Mouse (Mus musculus) lung, postnatal 0 days (tissue): ENCODE data around the gene Rgs6. TPM values are rescaled to one million over a fixed set of nuclear protein-coding genes. Genes with fewer than 3 reads are reported as not detected.

ENCODE experiments used
- ATAC-seq: fragments of 200-750 bp; cut with Nextera tagmentation; 2 replicates; pipeline ENCODE4 v1.8.0; 2017; ENCODE audit warnings: moderate library complexity
- DNase-seq: peaks from one replicate; pipeline ENCODE4 v3.0.0-alpha.2; 2016; ENCODE audit warnings: low spot score
- H3K27ac ChIP-seq: fragments of 300-500 bp; sonication (generic); 2 replicates; pipeline ENCODE4 v1.5.1; 2014; ENCODE audit warnings: antibody characterized with exemption, mild to moderate bottlenecking, low read length, mixed read lengths
- H3K27me3 ChIP-seq: fragments of 300-500 bp; sonication (generic); replicated peaks from 2 replicates; pipeline ENCODE4 v1.6.1; 2014; ENCODE audit warnings: low read length, mixed read lengths; ENCODE audit not compliant: insufficient read depth
- H3K36me3 ChIP-seq: fragments of 300-500 bp; sonication (generic); 2 replicates; pipeline ENCODE4 v1.6.1; 2014; ENCODE audit warnings: low read length, mixed read lengths; ENCODE audit not compliant: insufficient read depth
- H3K4me1 ChIP-seq: fragments of 300-500 bp; sonication (generic); 2 replicates; pipeline ENCODE4 v1.6.1; 2014; ENCODE audit warnings: antibody characterized with exemption, low read depth, low read length, mixed read lengths; ENCODE audit not compliant: insufficient read depth
- H3K4me2 ChIP-seq: fragments of 300-500 bp; sonication (generic); replicated peaks from 2 replicates; pipeline ENCODE4 v1.6.1; 2014; ENCODE audit warnings: low read depth, mild to moderate bottlenecking, low read length, moderate library complexity, mixed read lengths
- H3K4me3 ChIP-seq: fragments of 300-500 bp; sonication (generic); 2 replicates; pipeline ENCODE4 v1.5.1; 2014; ENCODE audit warnings: low read depth, low read length
- H3K9ac ChIP-seq: fragments of 300-500 bp; sonication (generic); replicated peaks from 2 replicates; pipeline ENCODE4 v1.6.1; 2014; ENCODE audit warnings: low read depth, mild to moderate bottlenecking
- H3K9me3 ChIP-seq: fragments of 300-500 bp; sonication (generic); 2 replicates; pipeline ENCODE4 v1.6.1; 2016; ENCODE audit warnings: low read length, mixed read lengths
- CTCF ChIP-seq: IDR thresholded peaks from 2 replicates; pipeline ENCODE4 v1.5.1; 2016; ENCODE audit warnings: antibody characterized with exemption, mild to moderate bottlenecking
- EP300 ChIP-seq: IDR thresholded peaks from 2 replicates; pipeline ENCODE4 v1.6.1; 2016; ENCODE audit warnings: antibody characterized with exemption, mild to moderate bottlenecking, control low read depth
- WGBS: fragments of 180-500 bp; shearing (Covaris S2); extraction: QIAGEN DNeasy Blood & Tissue Kit; methylation state at CpG from one replicate; pipeline ENCODE4 v1.1.7; 2014; 5-methylcytosine and 5-hydroxymethylcytosine counted together
- polyA plus RNA-seq: library from polyadenylated mRNA; unstranded; fragments of >200 nt; fragmentation: Nextera tagmentation; extraction: Ambion mirVana; gene quantifications from 2 replicates; pipeline ENCODE4 v1.2.1, GENCODE M21; 2015

Gene Rgs6
- polyA plus RNA-seq, 1 experiment from 2014 or later: 2.6 TPM

GRCm38 (mm10) chr12:82756756-82757155 lies 168.7 kb downstream of the Rgs6 start:
- WGBS: 21% methylated on average over 6 of the region's 6 CpGs
- H3K36me3 ChIP-seq: no peaks in the 10 kb centered on the region
- TF ChIP-seq CTCF (no peak), EP300 (no peak)
- H3K27me3 ChIP-seq: no peaks in the 10 kb centered on the region
- H3K4me3 ChIP-seq: no peak overlapping the region
- no peak overlapping the region for H3K9ac ChIP-seq
- no peak overlapping the region for H3K27ac ChIP-seq
- H3K4me2 ChIP-seq: no peak overlapping the region
- H3K4me1 ChIP-seq: no peaks in the 10 kb centered on the region
- DNase-seq (no peak), ATAC-seq (no peak)
- no peaks in the 10 kb centered on the region for H3K9me3 ChIP-seq

GRCm38 (mm10) chr12:82757367-82757766 lies 169.3 kb downstream of the Rgs6 start:
- H3K4me1 ChIP-seq: no peaks in the 10 kb centered on the region
- H3K9ac ChIP-seq: no peak overlapping the region
- H3K36me3 ChIP-seq: no peaks in the 10 kb centered on the region
- no peak for ATAC-seq
- H3K9me3 ChIP-seq: no peaks in the 10 kb centered on the region
- no peak for DNase-seq
- H3K27ac ChIP-seq: no peak overlapping the region
- no peak overlapping the region for H3K4me2 ChIP-seq
- WGBS: 36% methylated on average over 1 of the region's 1 CpGs
- no peak overlapping the region for H3K4me3 ChIP-seq
- no peak for TF ChIP-seq EP300
- TF ChIP-seq CTCF: no peak
- H3K27me3 ChIP-seq: no peaks in the 10 kb centered on the region

- WGBS: 85% methylated on average over 2 of the region's 2 CpGs
- Histone ChIP-seq H3K9me3 (no peaks in the 10 kb centered on the region), H3K27me3 (no peaks in the 10 kb centered on the region), H3K4me3 (no peak overlapping the region), H3K27ac (no peak overlapping the region), H3K4me2 (no peak overlapping the region), H3K9ac (no peak overlapping the region), H3K4me1 (no peaks in the 10 kb centered on the region), H3K36me3 (no peaks in the 10 kb centered on the region)
- DNase-seq: no peak
- ATAC-seq: no peak
- no peak for TF ChIP-seq CTCF
- no peak for TF ChIP-seq EP300
These were observed 174.0 kb downstream of the Rgs6 start for GRCm38 (mm10) chr12:82762046-82762445.

GRCm38 (mm10) chr12:82768726-82769125 lies 180.6 kb downstream of the Rgs6 start:
- WGBS: 73% methylated on average over 3 of the region's 3 CpGs
- Histone ChIP-seq H3K36me3 (no peaks in the 10 kb centered on the region), H3K4me1 (no peaks in the 10 kb centered on the region), H3K27me3 (no peaks in the 10 kb centered on the region), H3K9ac (no peak overlapping the region), H3K4me3 (no peak overlapping the region), H3K4me2 (no peak overlapping the region), H3K9me3 (no peaks in the 10 kb centered on the region), H3K27ac (no peak overlapping the region)
- DNase-seq: no peak
- no peak for TF ChIP-seq CTCF
- no peak for TF ChIP-seq EP300
- no peak for ATAC-seq

- DNase-seq (no peak), ATAC-seq (no peak)
- TF ChIP-seq CTCF: peak; percentile 51
- no peak for TF ChIP-seq EP300
- Histone ChIP-seq H3K4me3 (no peak overlapping the region), H3K27me3 (no peaks in the 10 kb centered on the region), H3K27ac (no peak overlapping the region), H3K36me3 (no peaks in the 10 kb centered on the region), H3K4me2 (no peak overlapping the region), H3K4me1 (no peaks in the 10 kb centered on the region), H3K9me3 (no peaks in the 10 kb centered on the region), H3K9ac (no peak overlapping the region)
- WGBS: 91% methylated on average over 2 of the region's 2 CpGs
These were observed 184.1 kb downstream of the Rgs6 start for GRCm38 (mm10) chr12:82772215-82772614.

GRCm38 (mm10) chr12:82774576-82774975 lies 186.5 kb downstream of the Rgs6 start:
- Histone ChIP-seq H3K27ac (no peak overlapping the region), H3K4me3 (no peak overlapping the region), H3K36me3 (no peaks in the 10 kb centered on the region), H3K27me3 (no peaks in the 10 kb centered on the region), H3K9me3 (no peaks in the 10 kb centered on the region), H3K4me2 (no peak overlapping the region), H3K4me1 (no peaks in the 10 kb centered on the region), H3K9ac (no peak overlapping the region)
- TF ChIP-seq CTCF (no peak), EP300 (no peak)
- WGBS: 86% methylated on average over 7 of the region's 7 CpGs
- DNase-seq (no peak), ATAC-seq (no peak)

- no peak overlapping the region for H3K9ac ChIP-seq
- no peak for ATAC-seq
- no peaks in the 10 kb centered on the region for H3K9me3 ChIP-seq
- H3K4me3 ChIP-seq: no peak overlapping the region
- H3K4me2 ChIP-seq: no peak overlapping the region
- H3K27ac ChIP-seq: no peak overlapping the region
- 83% methylated on average over 4 of the region's 4 CpGs for WGBS
- no peak for DNase-seq
- TF ChIP-seq EP300: no peak
- H3K4me1 ChIP-seq: no peaks in the 10 kb centered on the region
- no peaks in the 10 kb centered on the region for H3K36me3 ChIP-seq
- H3K27me3 ChIP-seq: no peaks in the 10 kb centered on the region
These were observed 188.6 kb downstream of the Rgs6 start for GRCm38 (mm10) chr12:82776686-82777085.
